Mouse (Mus musculus) hindbrain, embryonic 14.5 days (tissue): Measurements from ENCODE around the gene Nsl1. TPM values are rescaled to one million over a fixed set of nuclear protein-coding genes. Genes with fewer than 3 reads are reported as not detected.

Experiments used
- ATAC-seq: fragments of 200-750 bp; cut with Nextera tagmentation; 2 replicates; pipeline ENCODE4 v1.8.0; 2017; ENCODE audit warnings: moderate number of reproducible peaks, mild to moderate bottlenecking, moderate TSS enrichment, moderate library complexity; ENCODE audit not compliant: low FRiP score
- DNase-seq: peaks from one replicate; pipeline ENCODE4 v3.0.0-alpha.2; 2015; ENCODE audit warnings: low spot score
- H3K27ac ChIP-seq: fragments of 300-500 bp; sonication (generic); 2 replicates; pipeline ENCODE4 v1.5.1; 2014; ENCODE audit warnings: mild to moderate bottlenecking, moderate library complexity
- H3K27me3 ChIP-seq: fragments of 300-500 bp; sonication (generic); 2 replicates; pipeline ENCODE4 v1.6.1; 2014; ENCODE audit warnings: mild to moderate bottlenecking, low read length, mixed read lengths; ENCODE audit not compliant: control insufficient read depth, insufficient read depth
- H3K36me3 ChIP-seq: fragments of 300-500 bp; sonication (generic); replicated peaks from 2 replicates; pipeline ENCODE4 v1.6.1; 2014; ENCODE audit not compliant: control insufficient read depth, insufficient read depth
- H3K4me1 ChIP-seq: fragments of 300-500 bp; sonication (generic); replicated peaks from 2 replicates; pipeline ENCODE4 v1.6.1; 2014; ENCODE audit warnings: antibody characterized with exemption, low read length, mixed read lengths; ENCODE audit not compliant: control insufficient read depth, insufficient read depth
- H3K4me2 ChIP-seq: fragments of 300-500 bp; sonication (generic); replicated peaks from 2 replicates; pipeline ENCODE4 v1.6.1; 2014; ENCODE audit warnings: mild to moderate bottlenecking, moderate library complexity
- H3K4me3 ChIP-seq: fragments of 300-500 bp; sonication (generic); replicated peaks from 2 replicates; pipeline ENCODE4 v1.5.1; 2014; ENCODE audit warnings: mild to moderate bottlenecking, low read length
- H3K9ac ChIP-seq: fragments of 300-500 bp; sonication (generic); 2 replicates; pipeline ENCODE4 v1.6.1; 2014
- H3K9me3 ChIP-seq: fragments of 300-500 bp; sonication (generic); 2 replicates; pipeline ENCODE4 v1.6.1; 2016; ENCODE audit warnings: low read length; ENCODE audit not compliant: control insufficient read depth
- WGBS: fragments of 180-500 bp; shearing (Covaris S2); extraction: QIAGEN DNeasy Blood & Tissue Kit; methylation state at CpG from one replicate; pipeline ENCODE4 v1.1.7; 2014; 5-methylcytosine and 5-hydroxymethylcytosine counted together
- polyA plus RNA-seq: library from polyadenylated mRNA; unstranded; fragments of >200 nt; fragmentation: Nextera tagmentation; extraction: Ambion mirVana; gene quantifications from 2 replicates; pipeline ENCODE4 v1.2.1, GENCODE M21; 2014

Gene Nsl1
- polyA plus RNA-seq, 1 experiment from 2014 or later: 3.6 TPM

GRCm38 (mm10) chr1:191045264-191045663 lies 17.5 kb upstream of the Nsl1 start:
- H3K9ac ChIP-seq: no peak overlapping the region
- ATAC-seq: no peak
- no peak overlapping the region for H3K4me3 ChIP-seq
- no peak overlapping the region for H3K27ac ChIP-seq
- H3K9me3 ChIP-seq: no peaks in the 10 kb centered on the region
- H3K27me3 ChIP-seq: no peaks in the 10 kb centered on the region
- H3K36me3 ChIP-seq: no peaks in the 10 kb centered on the region
- WGBS: 100% methylated on average over 2 of the region's 2 CpGs
- H3K4me2 ChIP-seq: no peak overlapping the region
- DNase-seq: no peak
- no peaks in the 10 kb centered on the region for H3K4me1 ChIP-seq

- Histone ChIP-seq H3K4me1 (no peaks in the 10 kb centered on the region), H3K9ac (no peak overlapping the region), H3K9me3 (no peaks in the 10 kb centered on the region), H3K27me3 (no peaks in the 10 kb centered on the region), H3K36me3 (no peaks in the 10 kb centered on the region), H3K27ac (no peak overlapping the region), H3K4me2 (no peak overlapping the region), H3K4me3 (no peak overlapping the region)
- DNase-seq: no peak
- WGBS: 73% methylated on average over 7 of the region's 7 CpGs
- ATAC-seq: no peak
Measured at GRCm38 (mm10) chr1:191046231-191046824, 16.5 kb upstream of the Nsl1 start.

DNA sequence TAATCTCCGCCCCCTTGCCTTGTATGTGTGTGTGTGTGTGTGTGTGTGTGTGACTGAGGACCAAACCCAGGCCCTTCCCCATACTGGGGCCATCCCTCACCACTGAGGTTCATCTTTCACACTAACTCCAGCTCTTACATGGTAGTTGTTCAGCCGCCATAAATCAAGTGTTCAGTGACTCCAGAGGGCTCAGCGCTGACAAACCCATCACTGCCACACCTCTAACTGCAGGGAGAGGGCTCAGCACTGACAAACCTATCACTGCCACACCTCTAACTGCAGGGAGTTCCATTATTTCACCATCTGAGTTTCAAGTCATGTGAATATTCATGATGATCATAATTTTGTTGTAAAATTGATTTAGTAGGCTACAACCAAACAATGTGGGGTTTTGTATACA lies 9.3 kb upstream of the Nsl1 start:
- Histone ChIP-seq H3K27me3 (no peaks in the 10 kb centered on the region), H3K27ac (no peak overlapping the region), H3K4me1 (no peaks in the 10 kb centered on the region), H3K36me3 (no peaks in the 10 kb centered on the region), H3K9ac (no peak overlapping the region), H3K4me3 (no peak overlapping the region), H3K9me3 (no peaks in the 10 kb centered on the region), H3K4me2 (no peak overlapping the region)
- ATAC-seq (no peak), DNase-seq (no peak)
- 90% methylated on average over 3 of the region's 3 CpGs for WGBS

DNA sequence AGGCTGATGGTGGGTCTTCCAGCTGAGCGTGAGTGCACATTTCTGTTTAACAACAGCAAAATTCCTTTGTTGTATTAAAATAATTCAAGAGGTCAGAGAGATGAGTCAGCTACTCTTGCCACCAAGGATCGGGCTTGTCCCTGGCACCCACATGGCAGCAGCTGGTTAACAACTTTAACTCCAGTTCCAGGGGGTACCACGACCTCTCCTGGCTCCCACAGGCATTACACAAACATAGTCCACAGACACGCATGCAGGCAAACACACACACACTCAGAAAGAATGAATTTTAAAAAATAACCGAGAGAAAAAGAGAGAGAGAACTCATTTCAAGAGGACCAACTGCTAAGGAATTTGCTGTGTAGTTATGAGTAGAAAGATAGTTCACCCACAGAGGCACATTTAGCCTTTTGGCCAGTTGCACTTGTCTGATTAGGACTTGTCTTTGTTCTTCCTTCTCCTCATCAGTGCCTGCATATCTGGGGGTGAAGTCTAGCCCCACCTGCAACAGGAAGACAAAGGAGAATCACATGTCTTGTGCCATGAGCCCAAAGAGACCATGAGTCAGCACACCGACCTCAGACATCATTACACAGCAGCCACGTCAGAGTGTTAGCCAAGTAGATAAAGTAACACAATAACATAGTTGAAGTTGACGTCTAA lies 7.8 kb upstream of the Nsl1 start:
- DNase-seq (no peak), ATAC-seq (no peak)
- H3K4me1 ChIP-seq: no peaks in the 10 kb centered on the region
- no peak overlapping the region for H3K4me3 ChIP-seq
- H3K27me3 ChIP-seq: no peaks in the 10 kb centered on the region
- 75% methylated on average over 8 of the region's 8 CpGs for WGBS
- H3K9me3 ChIP-seq: no peaks in the 10 kb centered on the region
- H3K27ac ChIP-seq: no peak overlapping the region
- no peak overlapping the region for H3K4me2 ChIP-seq
- H3K9ac ChIP-seq: no peak overlapping the region
- H3K36me3 ChIP-seq: no peaks in the 10 kb centered on the region

DNA sequence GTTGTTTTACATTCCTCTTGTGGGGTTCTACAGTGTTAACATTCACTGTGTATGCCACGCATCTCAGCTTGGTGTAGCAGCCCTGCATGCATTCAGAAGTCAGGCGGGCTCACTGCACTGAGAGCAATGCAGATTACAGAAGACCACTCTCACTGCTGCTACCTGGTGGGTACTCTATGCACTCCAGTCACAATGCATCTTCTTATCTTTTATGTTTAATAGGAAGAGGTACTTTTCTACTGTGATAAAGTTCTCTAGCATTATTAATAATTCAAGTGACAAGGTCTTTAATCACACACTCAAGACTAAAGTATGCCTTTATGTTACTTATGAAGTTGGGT lies 7.3 kb upstream of the Nsl1 start:
- Histone ChIP-seq H3K4me3 (no peak overlapping the region), H3K4me1 (no peaks in the 10 kb centered on the region), H3K36me3 (no peaks in the 10 kb centered on the region), H3K9me3 (no peaks in the 10 kb centered on the region), H3K27me3 (no peaks in the 10 kb centered on the region), H3K27ac (no peak overlapping the region), H3K9ac (no peak overlapping the region), H3K4me2 (no peak overlapping the region)
- DNase-seq (no peak), ATAC-seq (no peak)
- 69% methylated on average over 2 of the region's 2 CpGs for WGBS

DNA sequence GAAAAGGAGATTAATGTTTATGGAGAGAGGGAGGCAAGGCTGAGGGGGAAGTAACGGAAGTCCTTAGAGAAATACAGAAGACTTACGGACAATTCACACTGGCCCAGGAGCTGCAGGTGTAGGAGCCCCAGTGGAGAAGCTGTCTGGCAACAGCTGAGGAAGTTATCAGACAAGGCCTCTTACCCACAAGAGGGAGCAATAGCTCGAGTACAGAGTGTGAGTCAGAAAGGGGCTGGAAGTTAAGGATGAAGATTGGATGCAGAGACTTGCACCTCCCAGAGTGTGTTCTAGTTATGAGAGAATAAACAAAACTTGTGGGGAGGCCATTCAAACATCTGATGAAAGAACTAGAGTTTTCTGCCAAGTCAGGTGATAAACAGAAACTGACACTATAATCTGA lies 5.4 kb upstream of the Nsl1 start:
- Histone ChIP-seq H3K4me3 (no peak overlapping the region), H3K27me3 (no peaks in the 10 kb centered on the region), H3K27ac (no peak overlapping the region), H3K9me3 (no peaks in the 10 kb centered on the region), H3K4me1 (peaks cover 7% of the 10 kb centered on the region; the same call in 1 of the 2 replicates), H3K36me3 (no peaks in the 10 kb centered on the region), H3K9ac (no peak overlapping the region), H3K4me2 (no peak overlapping the region)
- WGBS: 65% methylated on average over 3 of the region's 3 CpGs
- ATAC-seq (no peak), DNase-seq (no peak)

- Histone ChIP-seq H3K27me3 (no peaks in the 10 kb centered on the region), H3K27ac (peak overlapping the region; percentile 54), H3K9ac (peak overlapping the region; percentile 79), H3K9me3 (no peaks in the 10 kb centered on the region), H3K36me3 (no peaks in the 10 kb centered on the region), H3K4me2 (peak overlapping the region; percentile 78), H3K4me1 (peaks cover 7% of the 10 kb centered on the region; the same call in 1 of the 2 replicates), H3K4me3 (peak overlapping the region; percentile 54)
- DNase-seq (no peak), ATAC-seq (no peak)
- 6% methylated on average over 15 of the region's 15 CpGs for WGBS
Measured at GRCm38 (mm10) chr1:191062241-191062780, 501 bp upstream of the Nsl1 start.

DNA sequence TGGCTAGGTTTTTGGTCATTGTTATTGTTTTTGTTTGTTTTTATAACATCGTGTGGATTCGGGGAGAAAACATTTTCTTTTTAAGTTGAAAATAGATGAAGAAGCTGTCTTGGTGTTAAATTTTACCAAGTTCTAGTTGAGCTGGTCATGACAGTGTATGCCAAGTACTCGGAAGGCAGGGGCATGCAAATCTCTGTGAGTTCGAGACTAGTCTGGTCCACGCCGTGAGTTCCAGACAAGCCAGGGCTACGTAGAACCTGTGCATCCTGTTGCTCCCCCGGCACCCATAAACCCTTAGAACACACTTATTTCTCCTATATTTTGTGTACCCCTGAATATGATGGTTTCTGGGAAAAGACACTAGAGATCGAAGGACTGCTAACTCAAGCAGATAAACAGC lies 888 bp downstream of the Nsl1 start:
- no peak overlapping the region for H3K9ac ChIP-seq

GRCm38 (mm10) chr1:191064535-191064934 lies 1.7 kb downstream of the Nsl1 start:
- Histone ChIP-seq H3K4me1 (peaks cover 7% of the 10 kb centered on the region; the same call in 1 of the 2 replicates), H3K36me3 (no peaks in the 10 kb centered on the region), H3K27ac (no peak overlapping the region), H3K9ac (no peak overlapping the region), H3K4me2 (no peak overlapping the region), H3K4me3 (no peak overlapping the region), H3K27me3 (no peaks in the 10 kb centered on the region), H3K9me3 (no peaks in the 10 kb centered on the region)
- ATAC-seq (no peak), DNase-seq (no peak)
- 89% methylated on average over 2 of the region's 2 CpGs for WGBS

More for the DNA sequence above, 888 bp downstream of the Nsl1 start:
- Histone ChIP-seq H3K4me1 (peaks cover 7% of the 10 kb centered on the region; the same call in 1 of the 2 replicates), H3K9me3 (no peaks in the 10 kb centered on the region), H3K36me3 (no peaks in the 10 kb centered on the region), H3K4me2 (peak overlapping the region; percentile 78), H3K27ac (no peak overlapping the region), H3K4me3 (peak overlapping the region; percentile 54), H3K27me3 (no peaks in the 10 kb centered on the region)
- 62% methylated on average over 9 of the region's 9 CpGs for WGBS
- DNase-seq (no peak), ATAC-seq (no peak)
